Mouse (Mus musculus): ENCODE measurements around the gene Gngt1.

The Gngt1 gene

DNA sequence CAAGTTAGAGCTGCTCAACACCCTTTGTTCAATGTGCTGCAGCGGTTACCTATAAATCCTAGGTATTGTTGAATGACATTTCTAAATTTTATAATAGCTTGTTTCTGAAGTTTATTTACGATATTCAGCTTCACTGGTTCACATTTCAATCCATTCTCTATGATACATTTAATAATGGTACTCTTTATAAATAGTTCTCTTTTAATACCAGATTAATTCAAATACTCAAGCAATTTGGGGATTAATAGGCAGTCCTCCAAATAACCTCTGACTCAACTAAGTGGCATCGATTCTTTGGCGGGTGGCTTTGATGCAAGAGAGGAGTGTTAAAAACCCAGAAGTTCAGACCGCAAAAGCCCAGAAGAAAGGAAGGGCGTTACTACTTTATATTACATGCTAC, at the start of gene Gngt1:
Gngt1 (plus strand) TSS at position 301 of the 400 bp plus-strand sequence.
- DNase-seq (ENCODE audit: extremely low spot score, low read depth, low spot score): no peak

DNA sequence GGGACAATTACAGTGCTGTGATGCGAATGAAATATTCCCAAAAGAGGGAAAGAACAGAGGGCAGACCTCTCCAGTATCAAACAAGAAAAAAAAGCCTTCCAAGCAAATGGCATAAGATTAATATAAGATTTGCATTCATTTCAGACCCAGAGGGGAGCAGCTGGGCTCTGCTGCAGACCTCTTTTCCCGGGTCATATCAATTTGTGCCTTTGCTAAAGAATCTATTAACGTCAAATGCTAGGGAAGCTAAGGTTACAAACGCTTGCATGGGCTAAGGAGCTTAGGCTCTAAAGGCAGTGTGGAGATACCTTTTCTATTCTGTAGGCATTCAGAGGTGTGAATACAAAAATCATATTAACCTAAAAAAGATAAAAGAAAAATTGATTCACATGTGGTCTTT, 38.6 kb upstream of the Gngt1 start:
- no peak for DNase-seq (ENCODE audit: extremely low spot score, low read depth, low spot score)

- no peak for DNase-seq (ENCODE audit: extremely low spot score, low read depth, low spot score)
These were observed 25.6 kb upstream of the Gngt1 start for GRCm38 (mm10) chr6:3967676-3968626.

DNA sequence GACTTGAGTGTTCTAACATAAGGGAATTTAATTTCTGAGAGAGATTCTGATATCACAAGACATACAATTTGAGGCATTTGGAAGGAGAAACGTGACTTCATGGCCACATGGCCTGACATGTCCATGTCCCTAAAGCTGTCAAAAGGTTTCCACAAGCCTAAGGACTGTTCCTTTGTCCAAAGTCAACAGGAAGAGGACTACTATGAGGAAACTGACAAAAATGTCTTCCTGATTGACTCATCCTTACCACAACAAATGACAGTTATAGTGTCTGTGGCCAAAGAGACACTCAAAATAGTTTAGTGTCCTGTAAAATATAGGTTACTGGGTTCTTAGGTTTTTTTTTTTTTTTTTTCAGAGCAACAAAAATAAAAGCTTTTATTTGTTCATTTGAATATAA, 19.9 kb upstream of the Gngt1 start:
- no peak for DNase-seq (ENCODE audit: extremely low spot score, low read depth, low spot score)

DNA sequence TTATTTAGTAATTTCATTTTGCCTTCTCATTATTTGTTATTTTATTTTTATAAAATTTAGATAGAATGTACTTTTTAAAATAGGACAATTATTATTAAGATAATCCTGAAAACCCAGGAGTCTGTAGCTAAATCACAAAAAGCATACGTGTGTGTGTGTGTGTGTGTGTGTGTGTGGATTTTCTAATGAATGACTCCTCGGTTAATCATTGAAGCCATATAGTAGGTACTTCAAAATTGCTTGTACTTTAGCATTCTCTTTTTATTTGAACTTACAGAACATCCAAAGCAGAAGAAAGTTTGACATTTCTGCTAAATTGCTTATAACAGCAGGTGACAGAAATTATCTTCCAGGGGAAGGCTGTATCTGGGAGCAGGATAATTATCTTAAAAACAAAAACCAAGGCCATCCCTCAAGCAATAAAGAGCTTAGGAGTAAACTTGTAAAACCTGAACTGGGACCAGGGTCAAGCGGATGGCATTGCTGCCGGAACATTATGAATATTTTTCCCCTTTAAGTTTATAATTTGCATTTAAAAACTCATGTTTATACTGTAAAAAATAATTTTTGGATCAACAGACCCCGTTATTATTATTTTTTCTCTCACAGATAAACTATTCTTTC, 10.8 kb upstream of the Gngt1 start:
- DNase-seq (ENCODE audit: extremely low spot score, low read depth, low spot score): no peak

- no peak for DNase-seq (ENCODE audit: extremely low spot score, low read depth, low spot score)
These were observed 4.8 kb upstream of the Gngt1 start, which contains the start of gene Tfpi2 for GRCm38 (mm10) chr6:3988750-3989149. TSS of gene Tfpi2 (minus strand) at chr6:3988919.

DNA sequence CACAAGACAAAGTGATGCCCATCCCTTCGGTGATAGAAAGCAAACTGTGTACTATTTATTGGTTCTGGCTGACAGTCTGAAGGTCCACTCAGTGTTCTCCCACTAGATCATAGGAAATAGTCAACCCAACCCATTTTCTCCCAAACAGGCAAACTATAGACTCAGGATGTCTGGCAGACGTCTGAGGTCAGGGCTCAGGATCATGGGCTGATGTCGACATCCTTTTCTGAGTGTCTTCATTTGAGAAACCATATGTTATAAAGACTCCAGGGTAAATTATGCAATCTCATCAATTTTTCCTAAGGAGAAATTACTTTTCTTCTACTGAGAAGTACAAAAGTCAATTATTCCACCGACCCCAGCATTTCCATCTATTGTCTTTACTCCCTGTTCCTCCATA, 4.5 kb downstream of the Gngt1 start:
- DNase-seq (ENCODE audit: extremely low spot score, low read depth, low spot score): no peak

- no peak for DNase-seq (ENCODE audit: extremely low spot score, low read depth, low spot score)
These were observed 5.7 kb downstream of the Gngt1 start for GRCm38 (mm10) chr6:3999296-3999695.

DNA sequence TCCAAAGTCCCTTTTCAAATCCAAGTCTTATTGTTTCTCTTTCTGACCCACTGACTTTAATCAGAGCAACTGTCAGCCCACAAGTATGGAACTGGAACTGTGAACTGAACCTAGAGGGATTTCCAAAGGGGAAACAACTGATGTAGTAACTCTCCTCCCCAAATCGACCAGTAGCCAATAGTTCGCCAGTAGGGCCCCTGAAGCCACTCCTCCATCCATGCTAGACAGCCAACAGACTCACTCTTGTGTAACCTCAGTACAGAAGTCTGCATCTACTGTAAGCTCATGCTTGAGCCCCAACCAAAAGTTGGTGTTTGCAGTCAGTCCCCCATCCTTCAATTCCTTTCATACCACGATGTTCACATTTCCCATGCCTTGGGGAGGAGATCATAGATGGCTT, 7.1 kb downstream of the Gngt1 start:
- DNase-seq (ENCODE audit: extremely low spot score, low read depth, low spot score): no peak

DNA sequence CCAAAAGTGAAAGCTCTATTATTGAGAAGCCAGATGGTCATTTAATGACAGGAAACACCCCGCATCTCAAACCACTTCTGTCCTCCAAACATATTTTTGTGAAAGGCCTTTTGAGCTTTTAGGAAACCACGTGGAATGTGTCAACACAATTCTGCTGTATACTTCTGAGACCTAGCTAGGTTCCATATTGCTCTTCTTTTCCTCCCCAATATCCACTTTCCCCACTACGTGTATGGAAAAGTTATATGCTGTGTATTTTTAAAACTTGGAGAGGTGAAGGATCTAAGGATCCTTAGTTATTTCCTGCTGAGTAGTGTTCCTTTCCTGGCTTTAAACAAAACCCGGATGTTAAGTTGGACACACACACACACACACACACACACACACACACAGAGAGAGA, 9.9 kb downstream of the Gngt1 start:
- peak; percentile 28 for DNase-seq (ENCODE audit: extremely low spot score, low read depth, low spot score)

GRCm38 (mm10) chr6:4003890-4004306, 10.3 kb downstream of the Gngt1 start, which contains the start of gene Gng11:
TSS of gene Gng11 (plus strand) at chr6:4003904.
- DNase-seq (ENCODE audit: extremely low spot score, low read depth, low spot score): peak; percentile 1

- no peak for DNase-seq (ENCODE audit: extremely low spot score, low read depth, low spot score)
These were observed 11.2 kb downstream of the Gngt1 start for GRCm38 (mm10) chr6:4004808-4005207.

- DNase-seq (ENCODE audit: extremely low spot score, low read depth, low spot score): no peak
These were observed 15.0 kb downstream of the Gngt1 start for GRCm38 (mm10) chr6:4008501-4009040.

DNA sequence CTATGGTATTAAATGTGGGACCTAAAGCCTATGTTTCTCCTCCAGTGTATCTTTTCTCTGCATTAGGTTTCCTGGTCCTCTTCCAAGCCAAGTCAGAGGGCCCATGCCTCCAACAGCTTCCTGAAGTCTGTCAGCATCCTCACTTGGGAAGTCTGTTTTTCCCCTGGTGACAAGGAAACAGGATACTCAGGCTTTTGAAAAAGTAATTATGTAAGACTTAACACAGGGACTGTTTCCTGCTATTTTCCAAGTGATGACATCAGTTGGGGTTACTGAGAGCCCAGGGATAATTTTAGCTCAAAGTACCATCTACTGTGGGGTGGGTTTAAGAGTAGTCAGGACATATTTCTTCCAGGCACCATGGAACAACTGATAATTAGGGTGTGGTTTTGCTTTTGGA, 16.0 kb downstream of the Gngt1 start:
- no peak for DNase-seq (ENCODE audit: extremely low spot score, low read depth, low spot score)

DNA sequence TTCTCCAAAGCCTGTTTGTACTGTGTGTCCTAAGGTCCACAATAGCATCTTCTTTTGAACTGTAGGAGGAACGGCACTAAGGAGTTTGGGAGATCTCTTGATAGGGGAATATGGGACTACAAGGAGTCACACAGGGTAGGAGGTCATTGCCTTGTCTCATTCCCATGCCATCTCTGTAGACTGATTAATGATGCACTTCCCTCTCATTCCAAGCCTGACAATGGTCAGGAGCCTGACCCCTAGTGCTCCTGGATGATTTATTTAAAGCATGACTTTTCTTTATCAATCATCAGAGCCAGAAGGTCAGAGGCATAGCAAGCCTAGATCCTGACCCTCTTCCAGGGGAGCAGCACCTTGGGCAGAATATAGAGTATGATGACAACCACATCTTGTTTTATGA, 29.1 kb downstream of the Gngt1 start:
- no peak for DNase-seq (ENCODE audit: extremely low spot score, low read depth, low spot score)

GRCm38 (mm10) chr6:4026367-4026766, 32.8 kb downstream of the Gngt1 start:
- no peak for DNase-seq (ENCODE audit: extremely low spot score, low read depth, low spot score)

DNA sequence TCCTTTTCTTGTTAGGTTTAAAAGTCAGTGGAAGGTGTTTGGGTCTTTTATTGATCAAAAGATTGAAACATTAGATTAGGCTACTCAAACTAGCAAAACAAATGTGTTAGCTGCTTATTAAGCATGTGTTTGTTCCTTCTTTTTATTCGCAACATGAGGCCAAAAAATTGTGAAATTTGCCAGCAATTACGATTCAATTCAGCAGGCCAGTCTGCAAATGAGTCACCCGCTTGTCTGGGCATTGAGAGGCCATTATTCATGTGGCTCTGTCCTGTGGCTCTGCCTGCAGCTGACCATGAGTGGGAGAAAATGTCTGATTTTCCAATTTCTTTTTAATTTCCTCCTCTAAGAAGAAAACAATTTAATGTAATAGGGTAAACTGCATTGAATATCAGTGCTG, 37.4 kb downstream of the Gngt1 start:
- no peak for DNase-seq (ENCODE audit: extremely low spot score, low read depth, low spot score)

GRCm38 (mm10) chr6:4041821-4042220, 48.2 kb downstream of the Gngt1 start:
- DNase-seq (ENCODE audit: extremely low spot score, low read depth, low spot score): no peak

Measured in hindlimb bud, embryonic 11.5 days (tissue).